Mouse (Mus musculus): Measurements from ENCODE around the gene Syce2.

The Syce2 gene

DNA sequence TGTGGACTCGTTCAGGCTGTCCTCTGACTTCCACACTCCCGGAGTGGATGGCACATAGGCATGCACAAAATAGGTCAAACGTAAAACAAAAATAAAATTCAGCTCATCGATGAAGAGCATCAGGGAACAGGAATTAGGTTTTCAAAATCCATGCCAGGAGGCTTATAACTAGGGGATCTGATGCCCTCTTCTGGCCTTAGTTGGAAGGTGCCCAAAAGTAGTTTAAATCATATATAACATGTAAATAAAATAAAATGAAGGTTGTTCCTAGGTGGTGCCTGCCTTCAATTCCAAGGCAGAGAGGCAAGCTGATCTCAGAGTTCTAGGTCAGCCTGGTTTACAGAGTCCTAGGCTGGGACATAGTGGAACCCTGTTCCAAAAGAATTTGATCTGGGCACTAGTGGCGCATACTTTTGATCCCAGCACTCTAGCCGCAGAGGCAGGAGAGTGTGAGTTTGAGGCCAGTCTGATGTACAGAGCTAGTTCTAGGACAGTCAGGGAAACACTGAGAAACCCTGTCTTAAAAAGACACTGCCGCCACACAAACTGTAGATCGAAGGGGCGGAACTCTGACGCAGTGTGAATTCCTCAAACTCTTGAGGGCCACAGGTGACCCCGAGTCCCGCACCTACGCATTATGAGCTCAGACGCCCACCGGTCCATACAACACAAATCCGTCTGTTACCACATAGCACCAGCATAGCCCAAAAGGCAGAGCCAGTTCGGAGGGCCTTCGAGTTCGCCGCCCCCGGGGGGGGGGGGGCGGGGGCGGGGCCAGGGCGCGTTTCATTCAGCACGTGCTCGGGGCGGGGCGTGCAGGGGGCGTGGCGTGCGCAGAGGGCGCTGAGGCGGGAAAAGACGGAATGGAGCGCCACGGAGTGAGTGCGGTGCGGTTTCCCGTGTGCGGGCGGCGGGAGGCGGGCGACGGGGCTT, at the start of gene Syce2:
Gene Syce2, plus strand, starts transcription at position 736 of the 933 bp plus-strand sequence.
- DNase-seq (ENCODE audit: low spot score), result peak; percentile 79

DNA sequence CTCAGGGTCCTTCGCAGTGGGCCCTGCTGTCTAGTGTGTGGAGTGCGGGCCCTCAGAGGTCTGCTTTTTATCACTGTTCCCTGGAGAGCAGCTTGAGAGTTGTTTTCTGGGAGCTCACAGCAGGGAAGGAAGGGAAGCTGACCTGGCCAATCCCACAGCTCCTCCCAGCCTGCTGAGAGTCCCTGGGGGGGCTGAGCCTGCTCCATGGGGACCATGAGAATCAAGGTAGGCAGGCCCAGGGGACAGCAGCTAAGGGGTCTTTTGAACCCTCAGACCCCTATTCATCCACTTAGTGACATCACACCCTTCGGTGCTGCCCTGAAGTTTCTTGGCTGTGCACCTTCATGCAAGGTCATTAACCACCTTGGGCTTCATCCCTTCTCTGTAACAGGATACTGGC, 49.2 kb upstream of the Syce2 start, which contains the start of gene Dand5:
Gene Dand5, minus strand, starts transcription at position 101 of the 400 bp plus-strand sequence.
- no peak for DNase-seq (ENCODE audit: low spot score)

DNA sequence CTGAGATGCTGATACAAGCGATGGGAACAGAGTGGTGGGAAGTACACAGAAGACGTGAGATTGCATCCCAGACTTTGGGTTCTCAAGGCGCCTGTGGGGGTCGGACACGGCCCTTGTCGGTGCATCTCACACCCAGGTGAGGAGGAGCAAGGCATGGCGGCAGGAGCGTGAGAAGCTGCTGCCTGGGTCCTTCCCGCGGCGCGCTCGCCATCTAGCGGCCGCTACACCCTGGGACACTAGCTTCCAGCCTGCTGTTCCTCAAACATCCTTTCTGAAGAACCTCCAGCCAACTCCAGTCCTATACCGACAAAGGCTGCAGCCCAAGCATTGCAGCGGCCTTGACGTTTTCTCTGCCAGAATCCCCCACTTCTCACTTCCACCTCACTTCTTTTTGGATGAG, 48.3 kb upstream of the Syce2 start:
- no peak for DNase-seq (ENCODE audit: low spot score)

DNA sequence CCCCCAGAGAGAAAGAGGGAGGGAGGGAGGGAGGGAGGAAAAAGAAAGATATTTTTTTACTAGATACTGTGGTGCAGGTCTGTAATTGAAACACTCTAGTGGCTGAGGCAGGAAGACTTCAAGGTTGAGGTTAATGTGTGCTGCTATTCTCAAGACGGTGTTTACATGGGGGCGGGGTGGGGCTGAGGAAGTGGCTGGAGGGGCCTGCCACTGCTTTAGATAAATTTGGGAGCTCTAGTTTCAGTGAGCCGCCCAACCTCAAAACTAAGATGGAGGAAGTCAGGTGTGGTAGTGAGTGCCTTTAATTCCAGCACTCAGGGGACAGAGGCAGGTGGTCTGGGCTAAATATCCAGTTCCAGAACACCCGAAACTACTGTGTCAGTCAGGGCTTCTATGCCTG, 46.3 kb upstream of the Syce2 start:
- no peak for DNase-seq (ENCODE audit: low spot score)

DNA sequence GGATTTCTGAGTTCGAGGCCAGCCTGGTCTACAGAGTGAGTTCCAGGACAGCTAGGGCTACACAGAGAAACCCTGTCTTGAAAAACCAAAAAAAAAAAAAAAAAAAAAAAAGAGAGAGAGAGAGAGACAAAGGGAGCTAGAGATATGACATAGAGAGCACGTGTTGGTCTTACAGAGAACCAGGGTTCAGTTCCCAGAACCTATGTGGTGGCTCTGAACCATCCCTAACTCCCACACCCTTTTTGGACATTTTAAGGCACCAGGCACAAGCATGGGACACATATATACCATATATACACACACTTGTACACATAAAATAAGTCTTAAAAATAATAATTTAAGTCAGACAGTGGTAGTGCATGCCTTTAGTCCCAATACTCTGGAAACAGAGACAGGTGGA, 45.4 kb upstream of the Syce2 start:
- peak; percentile 72 for DNase-seq (ENCODE audit: low spot score)

DNA sequence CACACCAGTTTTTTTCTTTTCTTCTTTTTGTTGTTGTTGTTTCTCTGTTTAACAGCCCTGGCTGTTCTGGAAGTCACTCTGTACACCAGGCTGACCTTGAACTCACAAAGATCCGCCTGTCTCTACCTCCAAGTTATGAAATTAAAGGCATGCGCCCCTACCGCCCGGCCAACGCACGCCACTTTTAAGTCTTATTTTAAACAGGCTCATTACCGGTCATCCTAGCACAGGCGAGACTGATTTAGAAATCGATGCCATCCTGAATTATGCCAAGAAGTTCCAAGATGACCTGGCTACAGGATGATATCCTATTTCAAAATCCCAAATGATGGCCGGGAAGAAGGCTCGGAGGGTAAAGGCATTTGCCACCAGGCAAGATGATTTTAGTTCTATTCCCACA, 40.4 kb upstream of the Syce2 start, which contains the start of gene Gadd45gip1:
Gene Gadd45gip1, plus strand, starts transcription at position 33 of the 400 bp plus-strand sequence.
- DNase-seq (ENCODE audit: low spot score), result peak; percentile 79

DNA sequence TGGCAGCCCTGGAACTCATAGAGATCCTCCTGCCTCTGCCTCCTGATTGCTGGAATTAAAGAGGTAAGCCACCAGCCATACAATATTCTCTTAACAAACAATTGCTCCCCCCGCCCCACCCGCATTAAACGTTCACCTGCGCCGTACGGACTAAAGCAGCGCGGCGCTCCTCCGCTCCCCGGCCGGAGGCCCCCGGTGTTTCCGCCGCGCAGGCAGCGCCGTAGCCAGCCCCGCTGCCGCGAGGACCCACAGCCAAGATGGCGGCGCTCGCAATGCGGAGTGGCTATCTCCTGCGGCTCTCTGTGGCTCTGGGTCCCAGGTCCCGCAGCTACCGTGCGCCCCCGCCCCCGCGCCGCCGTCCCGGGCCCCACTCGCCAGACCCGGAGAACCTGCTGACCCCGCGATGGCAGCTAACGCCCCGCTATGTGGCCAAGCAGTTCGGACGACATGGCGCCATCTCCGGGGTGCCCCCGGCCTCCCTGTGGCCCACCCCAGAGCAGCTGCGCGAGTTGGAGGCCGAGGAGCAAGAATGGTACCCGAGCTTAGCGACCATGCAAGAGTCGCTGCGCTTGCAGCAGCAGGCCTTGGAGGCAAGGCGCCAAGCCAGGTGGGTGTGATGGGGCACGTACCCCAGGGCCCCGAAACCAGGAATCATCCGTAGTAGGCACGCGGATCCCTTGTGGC, 39.7 kb upstream of the Syce2 start:
- peak; percentile 80 for DNase-seq (ENCODE audit: low spot score)

DNA sequence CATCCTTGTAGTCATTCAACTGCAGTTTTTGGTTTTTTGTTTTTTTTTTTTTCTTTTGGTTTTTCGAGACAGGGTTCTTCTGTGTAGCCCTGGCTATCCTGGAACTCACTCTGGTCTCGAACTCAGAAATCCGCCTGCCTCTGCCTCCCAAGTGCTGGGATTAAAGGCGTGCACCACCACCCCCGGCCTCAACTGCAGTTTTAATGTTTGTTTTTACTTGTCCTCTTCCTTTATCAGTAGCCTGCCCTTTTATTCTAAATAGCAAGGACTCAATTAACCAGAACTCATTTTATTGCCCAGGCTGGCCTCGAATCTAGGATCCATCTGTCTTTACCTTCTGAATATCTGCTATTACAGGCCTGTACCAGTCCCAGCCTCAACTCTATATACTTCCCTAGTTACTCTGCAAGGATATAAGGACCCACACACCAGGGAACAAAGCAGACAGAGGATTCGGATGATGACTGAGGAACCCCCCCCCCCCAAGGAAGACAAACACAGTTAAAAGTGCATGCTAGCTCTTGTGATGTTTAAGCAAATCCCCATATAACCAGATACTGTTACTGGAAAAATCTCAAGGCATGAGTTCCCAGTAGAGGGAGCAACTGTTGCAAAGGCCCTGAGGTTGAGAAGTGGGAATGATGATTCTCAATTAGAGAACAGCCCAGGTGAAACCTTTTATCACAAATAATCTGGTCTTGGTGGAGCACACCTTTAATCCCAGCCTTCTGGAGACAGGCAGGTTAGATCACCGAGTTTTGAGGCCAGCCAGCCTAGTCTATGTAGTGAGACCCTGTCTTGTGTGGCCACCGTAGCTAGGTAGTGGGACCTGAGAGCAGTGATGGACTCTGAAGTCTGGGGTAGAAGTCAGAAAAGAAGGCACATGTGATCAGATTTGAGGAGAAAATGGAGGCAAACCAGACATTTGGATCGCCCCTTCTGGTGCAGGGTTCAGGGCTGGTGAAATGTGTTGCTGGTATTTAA, 38.9 kb upstream of the Syce2 start:
- DNase-seq (ENCODE audit: low spot score), result no peak

DNA sequence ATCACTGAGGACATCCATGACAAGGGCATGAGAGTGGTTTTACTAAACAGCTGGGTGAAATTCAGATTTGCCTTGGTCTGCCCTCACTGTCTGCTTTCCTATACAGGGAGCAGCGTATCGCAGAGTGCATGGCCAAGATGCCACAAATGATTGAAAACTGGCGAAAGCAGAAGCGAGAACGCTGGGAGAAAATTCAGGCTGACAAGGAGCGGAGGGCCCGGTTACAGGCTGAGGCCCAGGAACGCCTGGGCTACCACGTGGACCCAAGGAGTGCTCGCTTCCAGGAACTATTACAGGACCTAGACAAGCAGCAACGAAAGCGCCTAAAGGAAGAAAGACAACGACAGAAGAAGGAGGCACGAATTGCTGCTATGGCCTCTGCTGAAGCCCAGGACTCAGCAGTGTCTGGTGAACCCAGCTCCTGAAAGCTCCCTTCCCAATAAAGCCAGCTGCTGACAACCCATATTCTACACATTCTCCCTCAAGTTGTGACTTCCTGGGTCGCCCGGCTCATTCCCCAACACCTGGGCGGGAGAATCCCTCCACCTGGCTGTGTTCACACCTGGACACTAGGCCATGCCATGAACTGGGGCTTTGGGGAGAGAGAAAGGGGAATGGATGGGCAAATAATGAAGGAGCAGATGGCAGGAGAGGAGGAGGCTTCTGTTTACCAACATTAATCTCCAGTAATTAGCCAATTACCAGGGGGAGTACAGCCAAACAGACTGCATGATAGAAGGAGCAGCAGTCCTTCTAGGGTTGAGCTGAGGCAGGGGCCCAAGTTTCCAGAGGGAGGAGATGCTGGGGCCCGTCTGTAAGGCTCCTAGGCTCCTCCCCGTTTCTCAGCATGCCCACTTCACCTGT, 37.7 kb upstream of the Syce2 start:
- DNase-seq (ENCODE audit: low spot score), result no peak

DNA sequence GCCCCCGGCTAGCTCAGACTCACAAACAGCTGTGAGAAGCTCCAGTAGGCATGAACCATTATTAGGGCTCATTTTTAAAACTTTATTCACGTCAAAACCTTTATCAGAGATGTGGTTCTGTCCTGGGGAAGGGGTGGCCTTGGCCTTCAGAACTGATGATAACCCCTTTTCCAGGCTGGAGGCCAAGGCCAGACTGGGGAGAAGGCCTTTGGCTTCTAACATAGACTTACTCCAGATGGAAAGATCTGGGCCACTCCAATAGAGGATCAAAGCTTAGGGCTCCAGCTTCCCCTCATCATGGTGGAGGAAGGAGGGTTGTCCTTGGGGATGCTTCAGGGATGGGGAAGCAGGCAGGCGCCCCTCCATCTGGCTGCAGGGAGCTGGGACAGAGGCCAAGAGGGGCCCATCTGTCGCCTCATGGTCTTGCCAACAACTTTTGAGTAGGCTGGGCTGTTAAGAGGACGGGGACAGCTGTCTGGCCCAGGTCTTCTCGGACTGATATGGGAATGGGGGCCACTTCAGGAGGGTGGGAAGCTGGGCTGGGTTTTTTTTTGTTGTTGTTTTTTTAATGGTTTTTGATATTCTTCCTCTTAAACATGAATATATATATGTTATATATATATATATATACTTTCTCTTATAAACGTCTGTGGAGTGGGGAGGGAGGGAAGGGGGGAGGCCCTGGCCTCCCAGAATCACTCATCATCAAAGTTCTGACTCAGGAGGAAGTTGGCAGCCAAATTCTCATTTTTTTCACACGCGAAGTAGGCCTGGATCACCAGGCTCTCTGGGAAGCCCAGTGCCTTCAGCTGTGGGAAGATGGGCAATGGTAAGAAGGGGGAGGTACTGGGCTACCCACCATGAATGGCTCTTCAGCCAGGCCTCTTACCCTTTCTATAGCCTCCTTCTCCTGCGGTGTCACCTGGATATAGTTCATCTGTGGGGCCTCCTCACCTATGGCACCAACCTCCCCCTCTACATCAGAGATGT, 36.8 kb upstream of the Syce2 start:
- no peak for DNase-seq (ENCODE audit: low spot score)

DNA sequence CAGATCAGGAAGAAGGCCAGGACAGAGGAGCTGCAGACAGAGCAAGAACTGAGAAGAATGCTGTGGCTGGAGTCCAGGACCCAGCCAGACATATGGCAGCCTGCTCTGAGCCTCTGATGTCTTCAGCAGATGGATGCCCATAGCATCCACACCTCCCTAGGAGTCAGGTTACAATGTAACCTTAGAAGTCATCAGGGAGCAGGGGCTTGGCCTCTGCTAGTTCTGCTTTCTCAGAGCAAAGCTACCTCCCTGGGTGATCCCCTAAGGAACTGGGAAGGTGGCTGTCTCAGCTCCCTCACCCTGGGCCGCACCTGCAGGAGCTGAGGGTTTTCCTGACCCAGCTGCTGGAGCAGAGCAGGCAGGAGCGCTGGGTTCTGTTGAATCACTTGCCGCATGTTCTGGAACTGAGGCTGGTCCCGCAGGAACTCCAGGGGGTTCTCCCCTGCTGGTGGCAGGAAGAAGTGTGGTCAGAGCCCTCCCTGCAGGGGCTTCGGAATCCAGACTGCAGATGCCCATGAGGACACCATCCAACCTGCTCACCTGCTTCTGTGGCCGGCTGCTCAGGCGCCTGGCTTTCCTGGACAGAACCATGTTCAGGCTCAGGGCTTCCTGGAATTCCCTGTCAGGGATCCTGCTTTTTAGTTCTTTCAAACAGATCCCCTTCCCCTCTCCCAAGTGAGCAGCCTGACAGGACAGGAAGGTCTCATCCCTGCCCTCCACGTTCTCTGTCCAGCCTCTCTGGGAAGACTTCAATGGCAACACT, 34.6 kb upstream of the Syce2 start:
- no peak for DNase-seq (ENCODE audit: low spot score)

DNA sequence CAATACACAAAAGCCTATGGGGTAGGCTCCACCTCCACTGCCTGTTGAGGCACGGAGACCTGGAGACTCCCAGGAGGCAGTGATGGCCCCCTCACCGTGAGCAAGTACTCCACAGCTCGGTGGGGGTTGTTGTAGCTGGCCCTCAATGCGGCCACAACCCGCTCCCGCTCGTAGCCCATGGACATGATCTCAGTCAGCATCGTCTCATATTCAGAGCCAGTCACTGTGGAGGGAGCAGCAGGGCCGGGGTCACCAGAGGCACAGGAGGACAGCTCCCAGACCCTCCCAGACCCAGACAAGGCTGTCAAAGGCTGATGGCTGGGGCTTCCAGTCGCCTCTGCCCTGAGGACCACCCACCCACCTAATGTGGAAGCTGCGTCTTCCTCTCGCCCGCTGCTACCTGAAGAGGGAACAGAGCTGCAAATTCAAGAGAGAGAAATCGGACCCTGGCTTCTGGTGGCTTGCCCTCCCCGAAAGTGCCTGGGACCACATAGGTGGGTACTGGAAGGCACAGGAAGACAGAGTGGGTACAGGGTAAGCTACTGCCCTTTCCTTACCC, 33.9 kb upstream of the Syce2 start:
- DNase-seq (ENCODE audit: low spot score), result no peak

DNA sequence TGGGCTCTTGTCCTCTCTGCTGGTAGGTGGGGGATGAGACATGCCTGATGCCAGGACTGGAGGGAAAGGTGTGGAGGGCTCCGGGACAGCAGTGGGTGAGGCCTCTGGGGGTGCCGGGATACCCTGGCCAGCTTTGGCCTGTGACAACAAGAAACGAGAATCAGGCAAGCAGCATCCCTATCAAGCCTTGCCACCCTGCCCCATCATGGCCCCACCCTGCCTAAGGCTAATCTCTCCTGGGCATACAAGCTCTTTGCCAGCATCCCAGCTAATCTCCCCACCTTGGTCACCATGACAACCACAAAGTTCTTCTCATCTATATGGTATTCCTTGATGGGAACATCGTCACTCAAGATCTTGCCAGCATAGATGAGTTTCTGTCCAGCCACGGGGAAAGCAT, 33.4 kb upstream of the Syce2 start:
- DNase-seq (ENCODE audit: low spot score), result peak; percentile 92

DNA sequence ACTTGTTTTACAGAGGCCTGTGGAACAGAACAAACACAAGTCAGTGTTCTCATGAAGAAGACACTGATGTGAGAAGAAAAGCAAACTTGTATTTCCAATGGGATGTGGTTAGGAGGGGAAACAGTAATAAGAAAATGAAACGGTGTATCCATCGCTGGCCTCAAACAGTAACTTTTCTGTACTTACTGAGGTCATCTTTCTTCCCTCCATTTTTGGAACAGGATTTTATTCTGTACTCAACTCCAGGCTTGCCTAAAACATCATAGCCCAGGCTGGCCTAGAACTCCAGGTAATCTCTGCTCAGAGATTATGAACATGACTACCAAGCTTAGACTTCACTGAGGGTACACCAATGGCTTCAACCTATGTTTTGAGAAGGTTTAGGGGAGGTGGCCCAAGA, 32.5 kb upstream of the Syce2 start:
- DNase-seq (ENCODE audit: low spot score), result no peak

DNA sequence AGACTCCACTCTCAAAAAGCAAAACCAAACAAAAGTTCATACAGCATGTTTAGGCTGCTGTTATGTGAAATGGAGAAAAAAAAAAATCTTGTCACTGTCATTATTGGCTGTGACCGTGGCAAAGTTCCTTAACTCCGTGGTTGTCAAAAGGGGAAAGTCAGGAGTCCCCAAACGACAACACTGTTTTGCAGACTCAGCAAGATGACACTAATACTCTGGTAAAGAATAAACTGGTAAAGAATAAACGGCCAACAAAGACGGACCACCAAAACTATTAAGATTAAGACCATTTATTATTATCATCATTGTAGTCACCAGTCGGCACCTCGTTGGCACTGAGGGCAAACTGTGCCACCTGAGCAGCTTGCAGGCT, 32.0 kb upstream of the Syce2 start:
- DNase-seq (ENCODE audit: low spot score), result no peak

DNA sequence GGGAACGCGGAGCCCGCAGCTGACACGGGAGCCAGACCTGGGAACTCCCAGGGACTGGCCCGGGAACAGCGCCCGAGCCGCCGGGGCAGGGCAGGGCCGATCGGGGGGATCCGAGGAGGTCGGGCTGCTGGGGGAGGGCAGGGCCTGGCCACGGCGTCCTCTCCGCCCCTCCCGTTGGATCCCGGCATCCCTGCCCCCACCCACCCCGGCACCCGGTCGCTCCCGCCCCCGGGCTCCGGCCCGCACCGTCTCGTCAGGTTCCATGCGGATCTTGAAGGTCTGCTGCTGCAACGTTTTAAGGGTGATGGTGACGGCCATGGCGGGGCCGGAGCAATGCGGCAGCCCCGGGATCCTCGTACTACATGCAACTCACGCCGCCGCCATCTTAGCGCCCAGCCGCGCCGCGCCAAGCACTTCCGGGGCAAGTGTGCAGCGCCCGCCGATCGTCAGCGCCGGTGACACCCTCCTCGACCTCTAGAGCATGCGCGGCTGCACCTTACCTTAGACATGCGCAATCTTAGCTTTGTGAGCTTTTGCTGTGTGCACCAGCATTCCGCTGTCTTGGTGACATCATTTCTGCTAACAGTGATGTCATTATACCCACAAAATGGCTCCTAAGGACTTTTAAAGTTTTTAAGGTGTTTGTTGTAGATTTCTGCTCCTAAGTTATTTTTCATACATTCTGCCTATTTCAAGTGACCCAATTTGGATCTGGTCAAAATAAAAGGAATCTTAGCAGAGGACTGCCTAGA, 31.5 kb upstream of the Syce2 start, which contains the start of gene Rad23a:
Gene Rad23a, minus strand, starts transcription at position 418 of the 752 bp plus-strand sequence.
- peak; percentile 94 for DNase-seq (ENCODE audit: low spot score)

DNA sequence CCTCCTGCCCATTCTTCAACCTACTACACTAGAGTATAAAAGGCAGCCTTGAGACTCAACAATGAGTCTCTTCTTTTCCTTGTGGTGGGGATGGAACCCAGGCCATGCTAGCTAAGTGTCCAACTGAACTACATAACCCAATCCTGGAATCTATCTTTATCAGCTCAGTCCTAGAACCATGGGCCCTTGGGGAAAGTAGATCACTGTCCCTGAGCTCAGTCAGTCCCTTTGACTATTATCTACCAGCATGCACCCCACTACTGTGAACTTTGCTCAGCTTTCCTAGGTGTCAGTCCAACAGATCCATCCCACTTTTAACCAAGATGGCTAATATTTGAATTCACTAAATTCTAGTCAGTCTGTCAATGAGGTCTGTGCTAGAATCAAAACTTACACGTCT, 30.4 kb upstream of the Syce2 start:
- DNase-seq (ENCODE audit: low spot score), result no peak
